Mouse (Mus musculus) kidney, adult 18-20 months (tissue): ENCODE measurements around the gene Wdr90.

ENCODE experiments used
- DNase-seq: peaks from one replicate; pipeline ENCODE4 v3.0.0; 2021

The Wdr90 gene

GRCm38 (mm10) chr17:25860832-25861703, at the start of gene Wdr90:
Gene Wdr90, minus strand, starts transcription at chr17:25861501.
- DNase-seq: peak; percentile 91

GRCm38 (mm10) chr17:25907640-25908039, 46.3 kb upstream of the Wdr90 start:
- DNase-seq: no peak

GRCm38 (mm10) chr17:25903061-25903460, 41.8 kb upstream of the Wdr90 start:
- no peak for DNase-seq

- no peak for DNase-seq
Measured at GRCm38 (mm10) chr17:25900193-25900592, 38.9 kb upstream of the Wdr90 start.

- no peak for DNase-seq
Measured at GRCm38 (mm10) chr17:25895891-25896290, 34.6 kb upstream of the Wdr90 start.

- no peak for DNase-seq
Measured at GRCm38 (mm10) chr17:25895415-25895814, 34.1 kb upstream of the Wdr90 start.

- peak; percentile 78 for DNase-seq
Measured at GRCm38 (mm10) chr17:25893975-25894617, 32.8 kb upstream of the Wdr90 start.

GRCm38 (mm10) chr17:25888837-25889236, 27.5 kb upstream of the Wdr90 start:
- no peak for DNase-seq

GRCm38 (mm10) chr17:25887467-25887866, 26.2 kb upstream of the Wdr90 start:
- no peak for DNase-seq

- no peak for DNase-seq
Measured at GRCm38 (mm10) chr17:25886806-25887205, 25.5 kb upstream of the Wdr90 start.

GRCm38 (mm10) chr17:25885636-25886035, 24.3 kb upstream of the Wdr90 start:
- no peak for DNase-seq

- DNase-seq: no peak
Measured at GRCm38 (mm10) chr17:25883824-25884223, 22.5 kb upstream of the Wdr90 start.

- DNase-seq: no peak
Measured at GRCm38 (mm10) chr17:25883268-25883667, 22.0 kb upstream of the Wdr90 start.

- DNase-seq: no peak
Measured at GRCm38 (mm10) chr17:25882306-25882705, 21.0 kb upstream of the Wdr90 start.

- DNase-seq: no peak
Measured at GRCm38 (mm10) chr17:25881691-25882090, 20.4 kb upstream of the Wdr90 start.

- DNase-seq: no peak
Measured at GRCm38 (mm10) chr17:25880913-25881641, 19.8 kb upstream of the Wdr90 start.

GRCm38 (mm10) chr17:25880196-25880910, 19.1 kb upstream of the Wdr90 start, which contains the start of gene Wfikkn1:
Gene Wfikkn1, minus strand, starts transcription at chr17:25880858.
- no peak for DNase-seq

GRCm38 (mm10) chr17:25879750-25880149, 18.4 kb upstream of the Wdr90 start:
- DNase-seq: no peak

- peak; percentile 75 for DNase-seq
Measured at GRCm38 (mm10) chr17:25879261-25879660, 18.0 kb upstream of the Wdr90 start.

GRCm38 (mm10) chr17:25878611-25879180, 17.4 kb upstream of the Wdr90 start:
- no peak for DNase-seq

- DNase-seq: no peak
Measured at GRCm38 (mm10) chr17:25877741-25878610, 16.7 kb upstream of the Wdr90 start.
